23 mouse cellular contexts compared by ENCODE assay signal in genomic region chr17:66768689-66769275, GRCm38 (mm10).
DNase-seq lines count a peak whose midpoint lies in the region; ATAC-seq lines count a peak whose summit lies in the region.
"Had no signal": no experiment of that assay in that cellular context is flagged by ENCODE, and none has a peak within 500 bp of the region (broad histone marks: within the 10 kb centered on the region; RNA-seq: fewer than 3 reads in every experiment).

No protein-coding gene starts in this region.

- H3K27ac ChIP-seq in kidney, embryonic 15.5 days = peak overlapping the region; percentile 85
- 0 out of 2 replicates have a peak overlapping the region, but pooled peaks have one; percentile 5 for H3K27ac ChIP-seq in hindbrain, embryonic 10.5 days
- peak overlapping the region; percentile 26 for H3K27ac ChIP-seq in hindbrain, embryonic 14.5 days
- H3K27ac ChIP-seq in midbrain, embryonic 15.5 days = 0 out of 2 replicates have a peak overlapping the region, but pooled peaks have one; percentile 20
- H3K27ac ChIP-seq: embryonic facial prominence, embryonic 13.5 days; heart, embryonic 10.5 days; intestine, embryonic 15.5 days; liver, embryonic 15.5 days had no signal

- peak overlapping the region; percentile 20; the same call in 1 of the 2 replicates for H3K4me2 ChIP-seq in kidney, embryonic 15.5 days
- H3K4me2 ChIP-seq in hindbrain, embryonic 14.5 days (replicated peaks) = no peak overlapping the region
- no peak overlapping the region for H3K4me2 ChIP-seq in midbrain, embryonic 15.5 days
- H3K4me2 ChIP-seq: embryonic facial prominence, embryonic 13.5 days; intestine, embryonic 15.5 days; liver, embryonic 15.5 days had no signal

- H3K27me3 ChIP-seq in kidney, embryonic 15.5 days = no peaks in the 10 kb centered on the region
- H3K27me3 ChIP-seq in hindbrain, embryonic 10.5 days (ENCODE audit: insufficient read depth, poor library complexity, severe bottlenecking) = no peaks in the 10 kb centered on the region; the same call in 1 of the 2 replicates
- H3K27me3 ChIP-seq in hindbrain, embryonic 14.5 days (ENCODE audit: control insufficient read depth, insufficient read depth, low read length) = no peaks in the 10 kb centered on the region
- no peaks in the 10 kb centered on the region for H3K27me3 ChIP-seq in midbrain, embryonic 15.5 days (replicated peaks)
- H3K27me3 ChIP-seq: embryonic facial prominence, embryonic 13.5 days; intestine, embryonic 15.5 days; liver, embryonic 15.5 days; megakaryocyte, embryonic 14.5 days; Patski had no signal

- H3K4me1 ChIP-seq in kidney, embryonic 15.5 days = peaks cover 32% of the 10 kb centered on the region
- H3K4me1 ChIP-seq in hindbrain, embryonic 10.5 days (replicated peaks) = peaks cover 13% of the 10 kb centered on the region
- H3K4me1 ChIP-seq in hindbrain, embryonic 14.5 days (replicated peaks; ENCODE audit: control insufficient read depth, insufficient read depth, low read length) = peaks cover 13% of the 10 kb centered on the region
- peaks cover 10% of the 10 kb centered on the region; the same call in 1 of the 2 replicates for H3K4me1 ChIP-seq in midbrain, embryonic 15.5 days
- H3K4me1 ChIP-seq: intestine, embryonic 15.5 days; liver, embryonic 15.5 days; megakaryocyte, embryonic 14.5 days had no signal

- H3K9me3 ChIP-seq in kidney, embryonic 15.5 days (replicated peaks) = no peaks in the 10 kb centered on the region
- no peaks in the 10 kb centered on the region for H3K9me3 ChIP-seq in hindbrain, embryonic 10.5 days
- no peaks in the 10 kb centered on the region for H3K9me3 ChIP-seq in hindbrain, embryonic 14.5 days (ENCODE audit: control insufficient read depth, low read length)
- H3K9me3 ChIP-seq in midbrain, embryonic 15.5 days = no peaks in the 10 kb centered on the region
- H3K9me3 ChIP-seq: embryonic facial prominence, embryonic 13.5 days; heart, embryonic 10.5 days; intestine, embryonic 15.5 days; liver, embryonic 15.5 days had no signal

- WGBS in kidney, embryonic 15.5 days = 26% methylated on average over 11 of the region's 11 CpGs
- 54% methylated on average over 11 of the region's 11 CpGs for WGBS in hindbrain, embryonic 10.5 days
- 26% methylated on average over 11 of the region's 11 CpGs for WGBS in hindbrain, embryonic 14.5 days
- WGBS in midbrain, embryonic 15.5 days = 32% methylated on average over 11 of the region's 11 CpGs

- ATAC-seq in kidney, embryonic 15.5 days (replicated peaks; ENCODE audit: low FRiP score) = 0 out of 2 replicates have a peak, but pooled peaks have one; percentile 8
- ATAC-seq in hindbrain, embryonic 14.5 days (ENCODE audit: low FRiP score) = peak; percentile 60; the same call in 1 of the 2 replicates
- peak; percentile 39; the same call in 1 of the 2 replicates for ATAC-seq in midbrain, embryonic 15.5 days (replicated peaks)
- ATAC-seq: activated CD4-positive, CD25-positive, alpha-beta regulatory T cell, adult 4 months; intestine, embryonic 15.5 days had no signal

- no peak for DNase-seq in kidney, postnatal 36 days
- DNase-seq in hindbrain, embryonic 10.5 days (ENCODE audit: low spot score) = no peak
- DNase-seq in hindbrain, embryonic 14.5 days (ENCODE audit: low spot score) = no peak
- DNase-seq in right cerebral cortex, adult 18-20 months = no peak
- no peak for DNase-seq in thymus, postnatal 36 days
- DNase-seq in left cerebral cortex, adult 8-10 months (ENCODE audit: low spot score in 2 of 2) = no peak
- DNase-seq: adrenal gland, postnatal 36 days; cerebellum, adult 8-10 months; gastrocnemius, postnatal 10 days; heart, postnatal 10 days; left cerebral cortex, postnatal 4 days; lung, postnatal 10 days; right cerebral cortex, postnatal 4 days; thymus, postnatal 14 days had no signal

- H3K9ac ChIP-seq in kidney, embryonic 15.5 days = no peak overlapping the region
- H3K9ac ChIP-seq in hindbrain, embryonic 14.5 days = no peak overlapping the region
- H3K9ac ChIP-seq in midbrain, embryonic 15.5 days = no peak overlapping the region
- H3K9ac ChIP-seq: embryonic facial prominence, embryonic 13.5 days; intestine, embryonic 15.5 days; liver, embryonic 15.5 days had no signal

- no peaks in the 10 kb centered on the region for H3K36me3 ChIP-seq in kidney, embryonic 15.5 days
- no peaks in the 10 kb centered on the region for H3K36me3 ChIP-seq in hindbrain, embryonic 10.5 days
- no peaks in the 10 kb centered on the region for H3K36me3 ChIP-seq in hindbrain, embryonic 14.5 days (replicated peaks; ENCODE audit: control insufficient read depth, insufficient read depth)
- no peaks in the 10 kb centered on the region for H3K36me3 ChIP-seq in midbrain, embryonic 15.5 days (replicated peaks)
- H3K36me3 ChIP-seq: embryonic facial prominence, embryonic 13.5 days; heart, embryonic 10.5 days; intestine, embryonic 15.5 days; liver, embryonic 15.5 days had no signal

- H3K4me3 ChIP-seq in kidney, embryonic 15.5 days (replicated peaks) = no peak overlapping the region
- H3K4me3 ChIP-seq in hindbrain, embryonic 10.5 days = no peak overlapping the region
- H3K4me3 ChIP-seq in hindbrain, embryonic 14.5 days (replicated peaks; ENCODE audit: low read length) = no peak overlapping the region
- H3K4me3 ChIP-seq in midbrain, embryonic 15.5 days = no peak overlapping the region
- H3K4me3 ChIP-seq: embryonic facial prominence, embryonic 13.5 days; heart, embryonic 10.5 days; intestine, embryonic 15.5 days; liver, embryonic 15.5 days; megakaryocyte, embryonic 14.5 days had no signal

Comparison
In these comparisons a context has a peak if more than half of its experiments do, and no peak if none do; other contexts are left out.
1. ATAC-seq: peak in every context shown above with its lines; median percentile 60 in hindbrain, embryonic 14.5 days; 39 in midbrain, embryonic 15.5 days; 8 in kidney, embryonic 15.5 days.
2. H3K27ac ChIP-seq: peak in every context shown above with its lines; median percentile 85 in kidney, embryonic 15.5 days; 26 in hindbrain, embryonic 14.5 days; 20 in midbrain, embryonic 15.5 days; 5 in hindbrain, embryonic 10.5 days.